In the genomic region with DNA sequence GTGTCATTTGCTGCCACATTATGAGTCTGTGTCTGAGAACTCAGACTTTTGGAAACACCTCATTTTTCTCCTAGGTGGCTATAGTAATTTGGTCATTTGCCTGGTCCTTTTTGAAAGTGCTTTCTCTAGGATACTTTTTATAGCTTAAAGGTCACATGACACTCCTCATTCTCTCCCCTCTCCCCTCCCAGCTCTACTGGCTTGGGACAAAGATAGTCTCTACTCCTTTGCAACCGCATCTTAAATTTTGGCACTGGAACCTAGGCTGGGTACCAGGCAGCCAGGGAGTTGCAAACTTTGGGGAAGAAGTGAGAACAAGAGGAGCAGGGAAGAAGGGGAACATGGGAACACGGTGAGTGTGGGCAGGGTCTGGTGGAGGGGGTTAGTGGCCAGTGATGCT, we compare ENCODE assay signal across 16 mouse cellular contexts. TPM values are rescaled to one million over a fixed set of nuclear protein-coding genes. Genes with fewer than 3 reads are reported as not detected.
DNase-seq lines count a peak whose midpoint lies in the region; ATAC-seq and TF ChIP-seq lines count a peak whose summit lies in the region.
"Had no signal": no experiment of that assay in that cellular context is flagged by ENCODE, and none has a peak within 500 bp of the region (broad histone marks: within the 10 kb centered on the region; RNA-seq: fewer than 3 reads in every experiment).

No protein-coding gene starts in this region.

- H3K9ac ChIP-seq in kidney, postnatal 0 days (ENCODE audit: low read depth, low read length): peak overlapping the region; percentile 45; the same call in 1 of the 2 replicates
- H3K9ac ChIP-seq: embryonic facial prominence, embryonic 13.5 days; forebrain, embryonic 12.5 days; liver, embryonic 13.5 days; midbrain, embryonic 12.5 days had no signal

- DNase-seq in embryo, embryonic 10.5 days (ENCODE audit: low spot score): peak; percentile 13
- no peak for DNase-seq in embryo, embryonic 11 days
- DNase-seq in kidney, postnatal 0 days (ENCODE audit: low spot score): peak; percentile 64
- DNase-seq in kidney, adult 8-10 months: no peak
- peak; percentile 12 for DNase-seq in testis, postnatal 14 days (ENCODE audit: low spot score)
- no peak for DNase-seq in testis, postnatal 10 days (ENCODE audit: low spot score)
- DNase-seq in layer of hippocampus, postnatal 25 days (ENCODE audit: extremely low spot score in 1 of 2, low spot score in 1 of 2): no peak
- DNase-seq in frontal cortex, postnatal 36 days (ENCODE audit: low spot score in 2 of 2): no peak
- DNase-seq: adrenal gland, adult 2 months; cerebellum, adult 9-10 months; gastrocnemius, adult 2 months; liver, embryonic 13.5 days had no signal

- 14% methylated on average over 2 of the region's 2 CpGs for WGBS in kidney, postnatal 0 days

- H3K9me3 ChIP-seq in kidney, postnatal 0 days (replicated peaks; ENCODE audit: low read length): no peaks in the 10 kb centered on the region
- H3K9me3 ChIP-seq: embryonic facial prominence, embryonic 13.5 days; forebrain, embryonic 12.5 days; liver, embryonic 13.5 days; midbrain, embryonic 12.5 days had no signal

- no peaks in the 10 kb centered on the region for H3K36me3 ChIP-seq in kidney, postnatal 0 days (ENCODE audit: insufficient read depth, low read length)
- H3K36me3 ChIP-seq: embryonic facial prominence, embryonic 13.5 days; forebrain, embryonic 12.5 days; liver, embryonic 13.5 days; midbrain, embryonic 12.5 days had no signal

- peaks cover 6% of the 10 kb centered on the region; the same call in 1 of the 2 replicates for H3K4me1 ChIP-seq in kidney, postnatal 0 days (replicated peaks; ENCODE audit: insufficient read depth, low read length)
- H3K4me1 ChIP-seq: liver, embryonic 13.5 days had no signal

- H3K27me3 ChIP-seq in kidney, postnatal 0 days (ENCODE audit: insufficient read depth, low read length): no peaks in the 10 kb centered on the region

- ATAC-seq in kidney, postnatal 0 days (replicated peaks; ENCODE audit: low FRiP score, low read depth): no peak

- peak overlapping the region; percentile 70 for H3K27ac ChIP-seq in kidney, postnatal 0 days
- H3K27ac ChIP-seq: embryonic facial prominence, embryonic 13.5 days; forebrain, embryonic 12.5 days; gastrocnemius, adult 2 months; liver, embryonic 13.5 days; midbrain, embryonic 12.5 days had no signal

- H3K4me2 ChIP-seq in kidney, postnatal 0 days (ENCODE audit: low read length): peak overlapping the region; percentile 55
- H3K4me2 ChIP-seq: embryonic facial prominence, embryonic 13.5 days; forebrain, embryonic 12.5 days; liver, embryonic 13.5 days; midbrain, embryonic 12.5 days had no signal

- TF ChIP-seq CTCF in kidney, postnatal 0 days (IDR thresholded peaks at IDR 0.05; ENCODE audit: low read depth): no peak

- H3K4me3 ChIP-seq in kidney, postnatal 0 days (replicated peaks; ENCODE audit: low read depth, low read length): peak overlapping the region; percentile 33
- H3K4me3 ChIP-seq: embryonic facial prominence, embryonic 13.5 days; forebrain, embryonic 12.5 days; gastrocnemius, adult 2 months; liver, embryonic 13.5 days; midbrain, embryonic 12.5 days had no signal

RNA-seq across cellular contexts. Expression of a gene that starts 5.2 kb away (rescaled TPM):
- 413 and 438 TPM in 2 replicates for polyA plus RNA-seq in kidney, postnatal 0 days (2015; fragmentation: Nextera tagmentation; extraction: Ambion mirVana)
- not detected for total RNA-seq in layer of hippocampus, postnatal 25 days (2021)
- total RNA-seq: gastrocnemius, adult 2 months; left cerebral cortex, adult 8-10 months had no signal
- polyA plus RNA-seq: forebrain, embryonic 12.5 days; midbrain, embryonic 12.5 days had no signal

Comparison
In these comparisons a context has a peak if more than half of its experiments do, and no peak if none do; other contexts are left out.
1. DNase-seq: peak in embryo, embryonic 10.5 days (single experiment), kidney, postnatal 0 days (single experiment) and testis, postnatal 14 days (single experiment); none in embryo, embryonic 11 days (single experiment), kidney, adult 8-10 months (0 of 2), testis, postnatal 10 days (single experiment), layer of hippocampus, postnatal 25 days (0 of 2) and frontal cortex, postnatal 36 days (0 of 2).